Mouse (Mus musculus): ENCODE results near the gene Fgf2. TPM values are rescaled to one million over a fixed set of nuclear protein-coding genes. Genes with fewer than 3 reads are reported as not detected.

Fgf2 gene
- total and polyA plus RNA-seq, 3 experiments, result 0.15 to 0.53 TPM; not detected in 1

GRCm38 (mm10) chr3:37419458-37419991 is 71.4 kb downstream of the Fgf2 start, which contains the start of gene Spata5 (continued):
- TF ChIP-seq NELFE (IDR thresholded peaks at IDR 0.05; ENCODE audit: low read depth, low read length), result peak; percentile 74; the same call in 1 of the 2 replicates
- TF ChIP-seq ZMIZ1 (IDR thresholded peaks at IDR 0.05; ENCODE audit: low read depth, low read length), result no peak
- no peak for TF ChIP-seq ZKSCAN1 (IDR thresholded peaks at IDR 0.05; ENCODE audit: low read depth, low read length)
- TF ChIP-seq POLR2A (IDR thresholded peaks at IDR 0.05; ENCODE audit: control insufficient read depth in 1 of 2, insufficient read depth in 1 of 2, low read depth in 1 of 2, low read length in 2 of 2, poor library complexity in 1 of 2), result peak; percentile 80 to 84
- TF ChIP-seq MYB (IDR thresholded peaks at IDR 0.05; ENCODE audit: low read depth, low read length), result no peak
- TF ChIP-seq SIN3A (IDR thresholded peaks at IDR 0.05; ENCODE audit: low read length), result 0 out of 2 replicates have a peak, but pooled peaks have one; percentile 27
- no peak for TF ChIP-seq CHD1 (IDR thresholded peaks at IDR 0.05; ENCODE audit: low read depth, low read length)
- TF ChIP-seq MXI1 (IDR thresholded peaks at IDR 0.05; ENCODE audit: low read depth, low read length), result peak; percentile 12; the same call in 1 of the 2 replicates
- no peak for TF ChIP-seq MEF2A (IDR thresholded peaks at IDR 0.05; ENCODE audit: extremely low read depth, insufficient replicate concordance, low read depth, low read length, poor library complexity, severe bottlenecking)
- no peak for TF ChIP-seq USF2 (IDR thresholded peaks at IDR 0.05; ENCODE audit: borderline replicate concordance in 1 of 2, insufficient read depth in 1 of 2, low read depth in 1 of 2, low read length in 2 of 2)
- TF ChIP-seq USF1 (IDR thresholded peaks at IDR 0.05; ENCODE audit: low read depth, low read length), result peak; percentile 69
- no peak for TF ChIP-seq TCF12 (IDR thresholded peaks at IDR 0.05; ENCODE audit: low read depth, low read length)
- TF ChIP-seq EP300 (IDR thresholded peaks at IDR 0.05; ENCODE audit: low read depth in 1 of 2, low read length in 2 of 2), result no peak

GRCm38 (mm10) chr3:37420072-37420471 is 71.9 kb downstream of the Fgf2 start, which contains the start of gene Nudt6:
Nudt6 (minus strand) TSS chr3:37420211.
- DNase-seq (ENCODE audit: low read depth, low spot score), result peak; percentile 96
- H3K79me2 ChIP-seq (ENCODE audit: control insufficient read depth, insufficient read depth, low read length, poor library complexity), result peaks cover 35% of the 10 kb centered on the region
- TF ChIP-seq MAFK (IDR thresholded peaks at IDR 0.05; ENCODE audit: borderline replicate concordance, low read depth, low read length) (no peak), CTCF (IDR thresholded peaks at IDR 0.05 in 2 of 3, conservative IDR thresholded peaks at IDR 0.05 in 1 of 3; ENCODE audit: control insufficient read depth in 1 of 3, insufficient read depth in 1 of 3, low read depth in 2 of 3, low read length in 3 of 3, poor library complexity in 1 of 3, severe bottlenecking in 1 of 3) (no peak), MYB (IDR thresholded peaks at IDR 0.05; ENCODE audit: low read depth, low read length) (no peak), ZNF384 (IDR thresholded peaks at IDR 0.05; ENCODE audit: low read depth, low read length) (no peak), SIN3A (IDR thresholded peaks at IDR 0.05; ENCODE audit: low read length) (peak; percentile 99), TCF12 (IDR thresholded peaks at IDR 0.05; ENCODE audit: low read depth, low read length) (peak; percentile 51; the same call in 1 of the 2 replicates), POLR2A (IDR thresholded peaks at IDR 0.05; ENCODE audit: control insufficient read depth in 1 of 2, insufficient read depth in 1 of 2, low read depth in 1 of 2, low read length in 2 of 2, poor library complexity in 1 of 2) (peak; percentile 70 to 82; a peak in 3 of 4 replicates), NRF1 (IDR thresholded peaks at IDR 0.05; ENCODE audit: insufficient read depth, low read depth, low read length, poor library complexity, severe bottlenecking) (peak; percentile 18; the same call in 1 of the 2 replicates), EP300 (IDR thresholded peaks at IDR 0.05; ENCODE audit: low read depth in 1 of 2, low read length in 2 of 2) (peak in 1 of 2 experiments; percentile 31; a peak in 1 of 4 replicates), TBP (IDR thresholded peaks at IDR 0.05; ENCODE audit: low read depth, low read length) (no peak), MEF2A (IDR thresholded peaks at IDR 0.05; ENCODE audit: extremely low read depth, insufficient replicate concordance, low read depth, low read length, poor library complexity, severe bottlenecking) (no peak), SMC3 (IDR thresholded peaks at IDR 0.05; ENCODE audit: low read depth, low read length) (no peak), GABPA (IDR thresholded peaks at IDR 0.05; ENCODE audit: low read depth, low read length) (no peak; the same call in 1 of the 2 replicates), CHD1 (IDR thresholded peaks at IDR 0.05; ENCODE audit: low read depth, low read length) (no peak), ELF1 (IDR thresholded peaks at IDR 0.05; ENCODE audit: low read depth, low read length) (peak; percentile 69; the same call in 1 of the 2 replicates), ZKSCAN1 (IDR thresholded peaks at IDR 0.05; ENCODE audit: low read depth, low read length) (0 out of 2 replicates have a peak, but pooled peaks have one; percentile 47), RAD21 (IDR thresholded peaks at IDR 0.05; ENCODE audit: low read depth, low read length) (no peak), ZMIZ1 (IDR thresholded peaks at IDR 0.05; ENCODE audit: low read depth, low read length) (no peak), BHLHE40 (IDR thresholded peaks at IDR 0.05; ENCODE audit: borderline replicate concordance, low read depth, low read length) (peak; percentile 89), POLR2AphosphoS5 (IDR thresholded peaks at IDR 0.05; ENCODE audit: borderline replicate concordance, low read depth, low read length) (no peak), E2F4 (IDR thresholded peaks at IDR 0.05; ENCODE audit: borderline replicate concordance, low read depth, low read length) (0 out of 2 replicates have a peak, but pooled peaks have one; percentile 67), POLR2AphosphoS2 (IDR thresholded peaks at IDR 0.05; ENCODE audit: low read length) (0 out of 2 replicates have a peak, but pooled peaks have one; percentile 37), HCFC1 (IDR thresholded peaks at IDR 0.05; ENCODE audit: low read depth, low read length) (peak; percentile 89), JUND (IDR thresholded peaks at IDR 0.05; ENCODE audit: low read depth, low read length) (no peak), MYC (IDR thresholded peaks at IDR 0.05; ENCODE audit: low read depth, low read length) (peak; percentile 91), USF2 (IDR thresholded peaks at IDR 0.05; ENCODE audit: borderline replicate concordance in 1 of 2, insufficient read depth in 1 of 2, low read depth in 1 of 2, low read length in 2 of 2) (no peak), MAX (IDR thresholded peaks at IDR 0.05; ENCODE audit: low read length) (peak; percentile 93), USF1 (IDR thresholded peaks at IDR 0.05; ENCODE audit: low read depth, low read length) (peak; percentile 62)

More at GRCm38 (mm10) chr3:37420072-37420471, 71.9 kb downstream of the Fgf2 start, which contains the start of gene Nudt6:
- Histone ChIP-seq H3K4me3 (ENCODE audit: control insufficient read depth in 1 of 2, insufficient read depth in 1 of 2, low read depth in 2 of 2, low read length in 2 of 2) (peak within 1 kb of the TSS; percentile 94 to 95), H3K36me3 (ENCODE audit: control insufficient read depth in 1 of 2, insufficient read depth in 2 of 2, low read length in 2 of 2) (peaks cover 7 to 12% of the 10 kb centered on the region in 2 experiments; a peak in 3 of 4 replicates), H3K4me1 (ENCODE audit: control insufficient read depth in 1 of 2, insufficient read depth in 2 of 2, low read length in 2 of 2) (peaks cover 2 to 6% of the 10 kb centered on the region in 2 experiments; a peak in 1 of 4 replicates), H3K27ac (ENCODE audit: control insufficient read depth, low read depth, low read length) (peak within 1 kb of the TSS; percentile 88), H3K27me3 (ENCODE audit: control insufficient read depth in 1 of 2, insufficient read depth in 2 of 2, low read length in 2 of 2) (no peaks in the 10 kb centered on the region), H3K9me3 (replicated peaks; ENCODE audit: insufficient read depth, low read length) (no peaks in the 10 kb centered on the region), H3K9ac (ENCODE audit: control insufficient read depth, low read depth, low read length, poor library complexity, severe bottlenecking) (peak within 1 kb of the TSS; percentile 98)

Data from MEL (cell line).